Mouse (Mus musculus) naive thymus-derived CD4-positive, alpha-beta T cell, adult 5 months (primary cell): Measurements from ENCODE around the gene Gm21704. TPM values are rescaled to one million over a fixed set of nuclear protein-coding genes. Genes with fewer than 3 reads are reported as not detected.

Experiments used
- polyA plus RNA-seq: library from polyadenylated mRNA; unstranded; fragments of 100-300 nt; shearing (Covaris generic); gene quantifications from one replicate; pipeline ENCODE4 v1.2.1, GENCODE M21; 2017

The Gm21704 gene
- polyA plus RNA-seq, result not detected

DNA sequence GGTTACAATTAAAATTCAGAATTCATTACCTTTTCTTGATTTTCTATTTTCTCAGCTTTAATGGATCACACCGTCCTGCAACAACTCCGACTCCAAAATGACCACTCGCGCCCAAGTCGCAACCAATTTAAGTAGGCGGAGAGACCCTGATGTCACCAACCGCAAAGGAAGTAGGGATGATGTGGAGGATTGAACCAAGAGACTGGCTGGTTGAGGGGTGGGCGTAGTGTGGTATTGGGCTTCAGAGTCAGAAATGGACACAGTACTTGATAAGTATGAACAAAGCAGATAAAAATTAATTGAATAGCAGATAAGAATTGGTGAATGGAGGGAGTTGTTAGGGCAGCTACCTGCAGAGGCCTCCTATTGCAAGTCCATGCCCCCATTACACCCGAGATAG lies at the start of gene Gm21704, which contains the start of gene Gm21708:
Gm21704 (minus strand) TSS at position 101 of the 400 bp plus-strand sequence.
Gm21708 (minus strand) TSS at position 101 of the 400 bp plus-strand sequence.

DNA sequence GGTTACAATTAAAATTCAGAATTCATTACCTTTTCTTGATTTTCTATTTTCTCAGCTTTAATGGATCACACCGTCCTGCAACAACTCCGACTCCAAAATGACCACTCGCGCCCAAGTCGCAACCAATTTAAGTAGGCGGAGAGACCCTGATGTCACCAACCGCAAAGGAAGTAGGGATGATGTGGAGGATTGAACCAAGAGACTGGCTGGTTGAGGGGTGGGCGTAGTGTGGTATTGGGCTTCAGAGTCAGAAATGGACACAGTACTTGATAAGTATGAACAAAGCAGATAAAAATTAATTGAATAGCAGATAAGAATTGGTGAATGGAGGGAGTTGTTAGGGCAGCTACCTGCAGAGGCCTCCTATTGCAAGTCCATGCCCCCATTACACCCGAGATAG lies 64.7 kb downstream of the Gm21704 start, which contains the start of gene Gm21693:
Gm21693 (minus strand) TSS at position 101 of the 400 bp plus-strand sequence.

Other genes starting within 250 kb of the Gm21704 start
- gene Gm21677, start 103.7 kb downstream of the Gm21704 start, polyA plus RNA-seq, result not detected
- gene Gm21693, start 64.8 kb downstream of the Gm21704 start, polyA plus RNA-seq, result not detected
- not detected for gene Gm21708, start within 50 bp of the Gm21704 start, polyA plus RNA-seq